Mouse (Mus musculus) spleen, adult 2 months (tissue): ENCODE data around the gene Adra1d. TPM values are rescaled to one million over a fixed set of nuclear protein-coding genes. Genes with fewer than 3 reads are reported as not detected.

Experiments used
- DNase-seq, 2 experiments: peaks; one replicate each; pipeline versions ENCODE4 v3.0.0 to v3.0.0-alpha.2; 2012 to 2021; ENCODE audit warnings: low spot score in 2 of 2, low read depth in 1 of 2
- H3K27ac ChIP-seq: fragments of 200-500 bp; 2 replicates; pipeline ENCODE4 v1.5.1; 2012; ENCODE audit warnings: low read length, inconsistent platforms; ENCODE audit not compliant: insufficient read depth
- H3K27me3 ChIP-seq: fragments of 200-500 bp; 2 replicates; pipeline ENCODE4 v1.6.1; 2012; ENCODE audit warnings: mild to moderate bottlenecking, moderate library complexity, low read length, inconsistent platforms; ENCODE audit not compliant: control insufficient read depth, insufficient read depth
- H3K36me3 ChIP-seq: fragments of 200-500 bp; 2 replicates; pipeline ENCODE4 v1.6.1; 2012; ENCODE audit warnings: mild to moderate bottlenecking, low read length, inconsistent platforms; ENCODE audit not compliant: control insufficient read depth, insufficient read depth
- H3K4me1 ChIP-seq: fragments of 200-500 bp; 2 replicates; pipeline ENCODE4 v1.6.1; 2011; ENCODE audit warnings: inconsistent platforms; ENCODE audit not compliant: control insufficient read depth, insufficient read depth, insufficient read length
- H3K4me3 ChIP-seq: fragments of 200-500 bp; 2 replicates; pipeline ENCODE4 v1.5.1; 2011; ENCODE audit warnings: mild to moderate bottlenecking, inconsistent platforms; ENCODE audit not compliant: insufficient read depth, insufficient read length; ENCODE audit errors: extremely low read depth
- CTCF ChIP-seq: fragments of 200-500 bp; IDR thresholded peaks from 2 replicates; pipeline ENCODE4 v1.5.1; 2011; ENCODE audit warnings: mild to moderate bottlenecking, inconsistent platforms; ENCODE audit not compliant: insufficient read depth, insufficient read length, insufficient replicate concordance; ENCODE audit errors: extremely low read depth
- POLR2A ChIP-seq: fragments of 200-500 bp; IDR thresholded peaks from 2 replicates; pipeline ENCODE4 v1.6.1; 2011; ENCODE audit warnings: low read depth, low read length, inconsistent platforms
- WGBS: fragments of 180-500 bp; shearing (Covaris S2); methylation state at CpG from one replicate; pipeline ENCODE4 v1.1.7; 2018; 5-methylcytosine and 5-hydroxymethylcytosine counted together
- polyA plus RNA-seq: library from polyadenylated mRNA; depleted of rRNA; stranded (reverse); fragments of >200 nt; gene quantifications from 2 replicates; pipeline ENCODE4 v1.2.3, GENCODE M21; 2012

The Adra1d gene
- polyA plus RNA-seq, 1 experiment = 10.0 TPM

DNA sequence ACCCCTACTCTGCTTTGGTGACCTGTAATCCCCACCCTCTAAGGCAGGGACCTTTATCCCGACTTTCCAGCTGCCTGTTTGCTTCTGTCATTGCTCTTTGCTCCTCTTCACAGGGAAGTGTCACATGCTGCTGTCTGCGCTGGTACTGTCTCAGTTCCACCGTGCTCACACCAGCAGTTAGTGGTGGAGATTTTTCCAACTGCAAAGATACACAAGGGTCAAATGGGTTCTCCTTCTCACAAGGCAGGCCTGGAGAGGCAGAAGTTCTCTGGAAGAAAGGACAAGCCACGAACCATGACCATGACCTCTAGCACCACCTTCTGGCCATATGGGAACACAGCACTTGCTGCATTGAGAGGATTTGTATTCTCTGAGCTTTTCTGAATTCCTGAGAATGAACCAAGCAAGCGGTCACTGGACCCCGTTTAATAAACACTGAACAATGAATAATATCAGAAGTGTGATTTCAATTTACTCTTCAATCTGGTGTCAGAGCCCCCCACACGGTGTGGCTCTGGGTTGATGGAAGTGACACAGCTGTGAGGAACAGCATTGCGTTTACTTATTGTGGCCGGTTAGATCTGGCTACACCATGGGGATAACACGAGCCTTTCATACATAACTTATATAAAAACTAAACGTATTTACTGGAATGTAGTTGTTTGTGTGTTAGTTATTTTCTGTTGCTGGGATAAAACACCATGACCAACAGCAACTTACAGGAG is 32.0 kb downstream of the Adra1d start:
- no peaks in the 10 kb centered on the region for H3K4me1 ChIP-seq
- H3K27ac ChIP-seq = no peak overlapping the region
- DNase-seq = peak; percentile 11 to 14
- no peaks in the 10 kb centered on the region for H3K36me3 ChIP-seq
- WGBS = 41% methylated on average over 11 of the region's 11 CpGs
- no peaks in the 10 kb centered on the region for H3K27me3 ChIP-seq
- no peak overlapping the region for H3K4me3 ChIP-seq
- TF ChIP-seq CTCF (peak; percentile 70; the same call in 1 of the 2 replicates), POLR2A (no peak)

DNA sequence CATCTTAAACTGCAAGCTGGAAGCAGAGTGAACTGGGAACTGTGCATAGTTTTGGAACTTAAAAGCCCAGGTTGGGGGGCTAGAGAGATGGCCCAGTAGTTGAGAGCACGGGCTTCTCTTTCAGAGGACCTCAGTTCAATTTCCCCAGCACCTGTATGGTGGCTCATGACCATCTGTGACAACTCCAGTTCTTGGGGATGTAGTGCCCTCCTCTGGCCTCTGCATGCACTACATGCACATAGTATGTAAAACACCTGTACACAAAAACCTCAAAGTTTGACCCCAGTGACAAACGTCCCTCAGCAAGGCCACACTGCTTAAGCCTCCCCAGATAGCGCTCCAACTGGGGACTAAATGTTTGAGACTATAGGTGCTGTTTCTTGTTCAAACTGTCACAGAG is 35.0 kb downstream of the Adra1d start:
- H3K4me1 ChIP-seq = no peaks in the 10 kb centered on the region
- no peak for DNase-seq
- 52% methylated on average over 3 of the region's 3 CpGs for WGBS
- no peaks in the 10 kb centered on the region for H3K27me3 ChIP-seq
- H3K4me3 ChIP-seq = no peak overlapping the region
- no peak overlapping the region for H3K27ac ChIP-seq
- H3K36me3 ChIP-seq = no peaks in the 10 kb centered on the region
- TF ChIP-seq CTCF (peak; percentile 28; the same call in 1 of the 2 replicates), POLR2A (no peak)

DNA sequence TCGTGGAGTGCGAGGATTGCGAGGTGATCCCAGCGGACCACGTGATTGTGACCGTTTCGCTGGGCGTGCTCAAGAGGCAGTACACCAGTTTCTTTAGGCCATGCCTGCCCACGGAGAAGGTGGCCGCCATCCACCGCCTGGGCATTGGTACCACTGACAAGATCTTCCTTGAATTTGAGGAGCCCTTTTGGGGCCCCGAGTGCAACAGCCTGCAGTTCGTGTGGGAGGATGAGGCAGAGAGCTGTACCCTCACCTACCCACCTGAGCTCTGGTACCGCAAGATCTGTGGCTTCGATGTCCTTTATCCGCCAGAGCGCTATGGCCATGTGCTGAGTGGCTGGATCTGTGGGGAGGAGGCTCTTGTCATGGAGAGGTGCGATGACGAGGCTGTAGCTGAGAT is 41.3 kb downstream of the Adra1d start:
- no peak overlapping the region for H3K4me3 ChIP-seq
- TF ChIP-seq POLR2A (no peak), CTCF (no peak)
- H3K27ac ChIP-seq = no peak overlapping the region
- H3K36me3 ChIP-seq = no peaks in the 10 kb centered on the region
- DNase-seq = no peak
- 98% methylated on average over 19 of the region's 19 CpGs for WGBS
- no peaks in the 10 kb centered on the region for H3K4me1 ChIP-seq
- H3K27me3 ChIP-seq = no peaks in the 10 kb centered on the region

DNA sequence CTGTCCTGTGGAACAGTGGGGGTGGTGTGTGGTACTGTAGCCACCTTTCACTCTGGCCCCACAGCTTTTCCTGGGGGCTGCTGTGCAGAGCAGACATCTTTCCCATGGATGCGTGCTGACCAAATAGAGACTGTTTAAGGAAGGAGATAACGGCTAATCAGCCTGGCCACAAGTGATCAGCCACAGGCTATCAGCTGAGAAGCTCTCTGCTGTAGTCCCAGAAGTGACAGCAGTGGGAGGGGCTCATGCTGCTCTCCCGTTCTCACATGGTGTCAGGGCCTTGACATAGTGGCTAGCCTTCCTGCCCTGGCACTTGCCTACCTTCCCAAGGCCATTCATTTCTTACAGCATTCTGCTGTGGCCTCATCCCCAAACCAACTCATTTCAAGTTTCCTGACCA is 43.3 kb downstream of the Adra1d start:
- Histone ChIP-seq H3K36me3 (no peaks in the 10 kb centered on the region), H3K4me1 (no peaks in the 10 kb centered on the region), H3K4me3 (no peak overlapping the region), H3K27ac (0 out of 2 replicates have a peak overlapping the region, but pooled peaks have one; percentile 25), H3K27me3 (no peaks in the 10 kb centered on the region)
- DNase-seq = no peak
- TF ChIP-seq CTCF = no peak
- no peak for TF ChIP-seq POLR2A
- WGBS = 81% methylated on average over 3 of the region's 3 CpGs

DNA sequence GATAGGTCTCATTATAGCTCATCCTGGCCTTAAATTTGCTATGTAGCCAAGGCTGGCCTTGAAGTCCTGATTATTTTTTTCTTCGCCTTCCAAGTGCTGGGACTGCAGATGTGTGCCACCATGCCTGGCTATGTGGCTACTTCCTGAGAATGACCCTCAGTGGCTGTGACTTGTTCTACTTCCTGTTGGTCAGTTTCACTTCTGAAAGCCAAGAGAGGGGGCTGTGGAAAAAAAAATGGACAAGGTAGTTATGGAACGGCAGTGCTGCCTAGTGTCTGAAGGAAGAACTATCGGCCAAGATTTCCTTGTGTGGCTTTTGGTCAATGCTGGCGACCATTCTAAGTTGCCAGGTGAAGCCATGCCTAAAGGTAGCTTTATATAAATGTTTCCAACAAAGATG is 44.5 kb downstream of the Adra1d start:
- Histone ChIP-seq H3K36me3 (no peaks in the 10 kb centered on the region), H3K4me3 (no peak overlapping the region), H3K27ac (no peak overlapping the region), H3K4me1 (no peaks in the 10 kb centered on the region; the same call in 1 of the 2 replicates), H3K27me3 (no peaks in the 10 kb centered on the region)
- WGBS = 91% methylated on average over 4 of the region's 4 CpGs
- TF ChIP-seq POLR2A (no peak), CTCF (no peak)
- no peak for DNase-seq

DNA sequence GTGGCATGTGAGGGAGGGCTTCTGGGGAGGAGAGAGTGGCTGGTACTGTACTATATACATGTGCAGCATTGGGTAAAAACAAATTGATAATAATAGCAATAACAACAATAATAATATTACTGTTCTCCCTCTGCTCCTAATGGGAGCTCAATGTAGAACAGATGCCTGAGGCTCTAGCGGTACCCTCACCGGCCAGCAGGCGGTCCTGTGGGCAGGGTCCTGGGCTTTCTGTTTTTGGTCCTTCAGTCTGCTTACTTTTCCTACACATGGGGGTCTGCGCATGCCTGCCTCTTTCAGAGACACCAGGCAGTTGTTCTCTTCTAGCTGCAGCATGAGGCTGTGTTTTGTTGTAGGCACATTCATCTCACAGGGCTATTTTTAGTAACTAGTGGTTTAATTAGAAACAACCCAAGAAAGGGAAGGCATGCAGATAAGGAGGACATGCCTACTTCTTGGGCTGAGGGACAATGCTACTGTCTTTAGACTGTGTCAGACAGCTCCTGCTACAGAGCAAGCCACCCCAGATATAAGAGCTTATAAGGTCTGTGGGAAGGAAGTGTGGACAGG is 47.9 kb downstream of the Adra1d start:
- TF ChIP-seq POLR2A (no peak), CTCF (no peak)
- H3K27me3 ChIP-seq = no peaks in the 10 kb centered on the region
- H3K4me1 ChIP-seq = peaks cover 4% of the 10 kb centered on the region; the same call in 1 of the 2 replicates
- no peak overlapping the region for H3K27ac ChIP-seq
- no peak for DNase-seq
- no peak overlapping the region for H3K4me3 ChIP-seq
- H3K36me3 ChIP-seq = no peaks in the 10 kb centered on the region
- WGBS = 73% methylated on average over 4 of the region's 4 CpGs

DNA sequence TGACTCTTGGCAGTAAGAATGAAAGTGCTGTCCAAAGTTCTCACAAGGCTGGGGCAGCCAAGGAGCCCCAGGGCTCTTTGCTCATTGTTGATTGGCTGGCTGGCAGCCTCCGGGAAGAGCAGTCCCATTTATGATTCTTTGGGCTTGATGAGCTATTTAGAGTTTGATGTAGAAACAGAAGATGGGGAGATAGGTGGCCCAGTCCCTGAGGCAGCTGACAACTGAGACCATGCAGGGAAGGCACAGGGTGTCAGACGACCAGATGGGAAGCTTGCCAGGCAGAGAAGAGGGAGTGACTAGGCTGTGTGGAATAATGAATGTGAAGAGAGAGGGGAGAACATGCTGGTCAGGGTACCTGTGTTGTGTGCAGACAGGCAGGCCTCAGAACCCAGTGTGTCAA is 48.6 kb downstream of the Adra1d start:
- Histone ChIP-seq H3K4me3 (no peak overlapping the region), H3K4me1 (peaks cover 4% of the 10 kb centered on the region; the same call in 1 of the 2 replicates), H3K27ac (no peak overlapping the region), H3K36me3 (no peaks in the 10 kb centered on the region), H3K27me3 (no peaks in the 10 kb centered on the region)
- no peak for TF ChIP-seq POLR2A
- no peak for TF ChIP-seq CTCF
- 55% methylated on average over 2 of the region's 2 CpGs for WGBS
- DNase-seq = no peak
